Mouse (Mus musculus) embryonic facial prominence, embryonic 11.5 days (tissue): ENCODE measurements around the gene Krt87. TPM values are rescaled to one million over a fixed set of nuclear protein-coding genes. Genes with fewer than 3 reads are reported as not detected.

Source experiments
- ATAC-seq: fragments of 200-750 bp; cut with Nextera tagmentation; replicated peaks from 2 replicates; pipeline ENCODE4 v1.8.0; 2017; ENCODE audit warnings: low read depth; ENCODE audit not compliant: insufficient number of reproducible peaks, low FRiP score, low TSS enrichment
- DNase-seq: peaks from one replicate; pipeline ENCODE4 v3.0.0-alpha.2; 2015; ENCODE audit warnings: low spot score
- H3K27ac ChIP-seq: fragments of 300-500 bp; sonication (generic); replicated peaks from 2 replicates; pipeline ENCODE4 v1.5.1; 2014; ENCODE audit warnings: mild to moderate bottlenecking, low read depth, low read length, control low read depth
- H3K27me3 ChIP-seq: fragments of 300-500 bp; sonication (generic); 2 replicates; pipeline ENCODE4 v1.6.1; 2014; ENCODE audit warnings: mild to moderate bottlenecking, low read length, moderate library complexity, mixed read lengths; ENCODE audit not compliant: control insufficient read depth, insufficient read depth
- H3K36me3 ChIP-seq: fragments of 300-500 bp; sonication (generic); replicated peaks from 2 replicates; pipeline ENCODE4 v1.6.1; 2014; ENCODE audit warnings: low read depth, mild to moderate bottlenecking, low read length, moderate library complexity, mixed read lengths; ENCODE audit not compliant: control insufficient read depth, insufficient read depth
- H3K4me1 ChIP-seq: fragments of 300-500 bp; sonication (generic); 2 replicates; pipeline ENCODE4 v1.6.1; 2014; ENCODE audit warnings: low read length, mixed read lengths; ENCODE audit not compliant: control insufficient read depth, insufficient read depth
- H3K4me2 ChIP-seq: fragments of 300-500 bp; sonication (generic); 2 replicates; pipeline ENCODE4 v1.6.1; 2014; ENCODE audit warnings: low read depth, mild to moderate bottlenecking, control low read depth, low read length, moderate library complexity
- H3K4me3 ChIP-seq: fragments of 300-500 bp; sonication (generic); 2 replicates; pipeline ENCODE4 v1.5.1; 2014; ENCODE audit warnings: low read depth, low read length, control low read depth
- H3K9ac ChIP-seq: fragments of 300-500 bp; sonication (generic); replicated peaks from 2 replicates; pipeline ENCODE4 v1.6.1; 2014; ENCODE audit warnings: mild to moderate bottlenecking, control low read depth, low read length
- H3K9me3 ChIP-seq: fragments of 300-500 bp; sonication (generic); replicated peaks from 2 replicates; pipeline ENCODE4 v1.6.1; 2016; ENCODE audit warnings: mild to moderate bottlenecking, low read length, inconsistent platforms, mixed read lengths; ENCODE audit not compliant: control insufficient read depth
- WGBS: fragments of 180-500 bp; shearing (Covaris S2); extraction: QIAGEN DNeasy Blood & Tissue Kit; methylation state at CpG from one replicate; pipeline ENCODE4 v1.1.7; 2014; 5-methylcytosine and 5-hydroxymethylcytosine counted together
- polyA plus RNA-seq: library from polyadenylated mRNA; unstranded; fragments of >200 nt; fragmentation: Nextera tagmentation; extraction: Ambion mirVana; gene quantifications from 2 replicates; pipeline ENCODE4 v1.2.1, GENCODE M21; 2014

Krt87 gene
- polyA plus RNA-seq, 1 experiment from 2014 or later, result 0.27 TPM

- ATAC-seq, result peak; percentile 48
- peak; percentile 77 for DNase-seq
- no peaks in the 10 kb centered on the region for H3K27me3 ChIP-seq
- no peaks in the 10 kb centered on the region for H3K4me1 ChIP-seq
- H3K4me2 ChIP-seq, result peak overlapping the region; percentile 4; the same call in 1 of the 2 replicates
- no peak overlapping the region for H3K27ac ChIP-seq
- 5% methylated on average over 13 of the region's 13 CpGs for WGBS
- H3K9ac ChIP-seq, result no peak overlapping the region
- H3K36me3 ChIP-seq, result no peaks in the 10 kb centered on the region
- H3K9me3 ChIP-seq, result no peaks in the 10 kb centered on the region
- H3K4me3 ChIP-seq, result no peak overlapping the region
Observed at GRCm38 (mm10) chr15:101453093-101453736, 14.6 kb upstream of the Krt87 start.

GRCm38 (mm10) chr15:101447444-101447843 is 8.8 kb upstream of the Krt87 start, which contains the start of gene Krt88:
Krt88 (plus strand) TSS chr15:101447744.
- H3K4me2 ChIP-seq, result no peak within 1 kb of the TSS
- H3K9ac ChIP-seq, result no peak within 1 kb of the TSS
- H3K36me3 ChIP-seq, result no peaks in the 10 kb centered on the region
- DNase-seq (no peak), ATAC-seq (no peak)
- no peaks in the 10 kb centered on the region for H3K4me1 ChIP-seq
- WGBS, result 73% methylated on average over 2 of the region's 2 CpGs
- H3K27me3 ChIP-seq, result no peaks in the 10 kb centered on the region
- no peak within 1 kb of the TSS for H3K4me3 ChIP-seq
- no peak within 1 kb of the TSS for H3K27ac ChIP-seq
- H3K9me3 ChIP-seq, result no peaks in the 10 kb centered on the region

- Histone ChIP-seq H3K27me3 (no peaks in the 10 kb centered on the region), H3K4me3 (no peak overlapping the region), H3K4me1 (no peaks in the 10 kb centered on the region), H3K4me2 (no peak overlapping the region), H3K36me3 (no peaks in the 10 kb centered on the region), H3K27ac (no peak overlapping the region), H3K9me3 (no peaks in the 10 kb centered on the region), H3K9ac (no peak overlapping the region)
- no peak for ATAC-seq
- no peak for DNase-seq
- WGBS, result 80% methylated on average over 11 of the region's 11 CpGs
Observed at GRCm38 (mm10) chr15:101446572-101446971, 8.0 kb upstream of the Krt87 start.

- no peak overlapping the region for H3K27ac ChIP-seq
- H3K9ac ChIP-seq, result no peak overlapping the region
- H3K27me3 ChIP-seq, result peaks cover 17% of the 10 kb centered on the region
- H3K4me2 ChIP-seq, result no peak overlapping the region
- DNase-seq (no peak), ATAC-seq (no peak)
- no peak overlapping the region for H3K4me3 ChIP-seq
- H3K9me3 ChIP-seq, result no peaks in the 10 kb centered on the region
- H3K36me3 ChIP-seq, result no peaks in the 10 kb centered on the region
- WGBS, result 73% methylated on average over 4 of the region's 4 CpGs
- H3K4me1 ChIP-seq, result no peaks in the 10 kb centered on the region
Observed at GRCm38 (mm10) chr15:101440837-101441236, 2.2 kb upstream of the Krt87 start.

- H3K27me3 ChIP-seq, result peaks cover 17% of the 10 kb centered on the region
- no peaks in the 10 kb centered on the region for H3K36me3 ChIP-seq
- no peak overlapping the region for H3K4me2 ChIP-seq
- H3K9me3 ChIP-seq, result no peaks in the 10 kb centered on the region
- WGBS, result 87% methylated on average over 7 of the region's 7 CpGs
- no peaks in the 10 kb centered on the region for H3K4me1 ChIP-seq
- H3K27ac ChIP-seq, result no peak overlapping the region
- no peak overlapping the region for H3K4me3 ChIP-seq
- ATAC-seq, result no peak
- no peak overlapping the region for H3K9ac ChIP-seq
- DNase-seq, result no peak
Observed at GRCm38 (mm10) chr15:101436611-101437010, 2.0 kb downstream of the Krt87 start.

GRCm38 (mm10) chr15:101424914-101425313 is 13.7 kb downstream of the Krt87 start:
- ATAC-seq (no peak), DNase-seq (no peak)
- Histone ChIP-seq H3K9ac (no peak overlapping the region), H3K4me2 (no peak overlapping the region), H3K36me3 (no peaks in the 10 kb centered on the region), H3K27me3 (no peaks in the 10 kb centered on the region), H3K4me1 (no peaks in the 10 kb centered on the region), H3K27ac (no peak overlapping the region), H3K4me3 (no peak overlapping the region), H3K9me3 (no peaks in the 10 kb centered on the region)
- 14% methylated on average over 5 of the region's 5 CpGs for WGBS

GRCm38 (mm10) chr15:101420903-101421302 is 17.7 kb downstream of the Krt87 start:
- ATAC-seq, result no peak
- Histone ChIP-seq H3K4me3 (no peak overlapping the region), H3K36me3 (no peaks in the 10 kb centered on the region), H3K9me3 (no peaks in the 10 kb centered on the region), H3K4me2 (no peak overlapping the region), H3K9ac (no peak overlapping the region), H3K4me1 (no peaks in the 10 kb centered on the region), H3K27me3 (no peaks in the 10 kb centered on the region), H3K27ac (no peak overlapping the region)
- peak; percentile 40 for DNase-seq
- WGBS, result 57% methylated on average over 6 of the region's 6 CpGs

GRCm38 (mm10) chr15:101418950-101419349 is 19.7 kb downstream of the Krt87 start:
- Histone ChIP-seq H3K4me2 (no peak overlapping the region), H3K4me3 (no peak overlapping the region), H3K36me3 (no peaks in the 10 kb centered on the region), H3K9me3 (no peaks in the 10 kb centered on the region), H3K27ac (no peak overlapping the region), H3K27me3 (no peaks in the 10 kb centered on the region), H3K9ac (no peak overlapping the region), H3K4me1 (no peaks in the 10 kb centered on the region)
- DNase-seq (no peak), ATAC-seq (no peak)
- WGBS, result 87% methylated on average over 4 of the region's 4 CpGs
